Mouse (Mus musculus): ENCODE results near the gene Padi6. TPM values are rescaled to one million over a fixed set of nuclear protein-coding genes. Genes with fewer than 3 reads are reported as not detected.

Padi6 gene
- polyA plus RNA-seq, 1 experiment = not detected

- H3K4me1 ChIP-seq (ENCODE audit: control insufficient read depth) = peaks cover 3% of the 10 kb centered on the region
Observed at GRCm38 (mm10) chr4:140718436-140718835, 24.0 kb downstream of the Padi6 start.

GRCm38 (mm10) chr4:140716994-140717393, 25.4 kb downstream of the Padi6 start:
- TF ChIP-seq TAL1 (IDR thresholded peaks at IDR 0.05; ENCODE audit: low read length) = no peak
- no peak for TF ChIP-seq GATA1 (IDR thresholded peaks at IDR 0.05; ENCODE audit: low read length)
- Histone ChIP-seq H3K4me3 (replicated peaks) (no peak overlapping the region), H3K9me3 (ENCODE audit: control insufficient read depth, low read length) (no peaks in the 10 kb centered on the region), H3K4me1 (ENCODE audit: control insufficient read depth) (peaks cover 5% of the 10 kb centered on the region), H3K36me3 (ENCODE audit: control insufficient read depth) (peaks cover 97% of the 10 kb centered on the region), H3K27me3 (ENCODE audit: control insufficient read depth) (no peaks in the 10 kb centered on the region)

More at GRCm38 (mm10) chr4:140718436-140718835, 24.0 kb downstream of the Padi6 start:
- Histone ChIP-seq H3K9me3 (ENCODE audit: control insufficient read depth, low read length) (no peaks in the 10 kb centered on the region), H3K27me3 (ENCODE audit: control insufficient read depth) (no peaks in the 10 kb centered on the region), H3K36me3 (ENCODE audit: control insufficient read depth) (peaks cover 97% of the 10 kb centered on the region), H3K4me3 (replicated peaks) (no peak overlapping the region)
- no peak for TF ChIP-seq GATA1 (IDR thresholded peaks at IDR 0.05; ENCODE audit: low read length)
- no peak for TF ChIP-seq TAL1 (IDR thresholded peaks at IDR 0.05; ENCODE audit: low read length)

- peaks cover 9% of the 10 kb centered on the region for H3K4me1 ChIP-seq (ENCODE audit: control insufficient read depth)
- H3K9me3 ChIP-seq (ENCODE audit: control insufficient read depth, low read length) = no peaks in the 10 kb centered on the region
- H3K36me3 ChIP-seq (ENCODE audit: control insufficient read depth) = peaks cover 97% of the 10 kb centered on the region
- H3K27me3 ChIP-seq (ENCODE audit: control insufficient read depth) = no peaks in the 10 kb centered on the region
- no peak overlapping the region for H3K4me3 ChIP-seq (replicated peaks)
- TF ChIP-seq GATA1 (IDR thresholded peaks at IDR 0.05; ENCODE audit: low read length) (no peak), TAL1 (IDR thresholded peaks at IDR 0.05; ENCODE audit: low read length) (no peak)
Observed at GRCm38 (mm10) chr4:140714586-140714985, 27.9 kb downstream of the Padi6 start.

GRCm38 (mm10) chr4:140713480-140714365, 28.7 kb downstream of the Padi6 start:
- peaks cover 10% of the 10 kb centered on the region for H3K4me1 ChIP-seq (ENCODE audit: control insufficient read depth)
- H3K4me3 ChIP-seq (replicated peaks) = no peak overlapping the region
- H3K27me3 ChIP-seq (ENCODE audit: control insufficient read depth) = no peaks in the 10 kb centered on the region
- no peaks in the 10 kb centered on the region for H3K9me3 ChIP-seq (ENCODE audit: control insufficient read depth, low read length)
- TF ChIP-seq GATA1 (IDR thresholded peaks at IDR 0.05; ENCODE audit: low read length) (no peak), TAL1 (IDR thresholded peaks at IDR 0.05; ENCODE audit: low read length) (no peak)
- H3K36me3 ChIP-seq (ENCODE audit: control insufficient read depth) = peaks cover 99% of the 10 kb centered on the region

GRCm38 (mm10) chr4:140711360-140711759, 31.1 kb downstream of the Padi6 start:
- H3K36me3 ChIP-seq (ENCODE audit: control insufficient read depth) = peaks cover 98% of the 10 kb centered on the region
- no peak for TF ChIP-seq GATA1 (IDR thresholded peaks at IDR 0.05; ENCODE audit: low read length)
- no peak for TF ChIP-seq TAL1 (IDR thresholded peaks at IDR 0.05; ENCODE audit: low read length)
- H3K27me3 ChIP-seq (ENCODE audit: control insufficient read depth) = no peaks in the 10 kb centered on the region
- H3K4me1 ChIP-seq (ENCODE audit: control insufficient read depth) = peaks cover 25% of the 10 kb centered on the region
- no peak overlapping the region for H3K4me3 ChIP-seq (replicated peaks)
- H3K9me3 ChIP-seq (ENCODE audit: control insufficient read depth, low read length) = no peaks in the 10 kb centered on the region

- peaks cover 98% of the 10 kb centered on the region for H3K36me3 ChIP-seq (ENCODE audit: control insufficient read depth)
Observed at GRCm38 (mm10) chr4:140710781-140711180, 31.7 kb downstream of the Padi6 start.

GRCm38 (mm10) chr4:140709617-140710016, 32.8 kb downstream of the Padi6 start:
- TF ChIP-seq GATA1 (IDR thresholded peaks at IDR 0.05; ENCODE audit: low read length) = no peak
- no peak for TF ChIP-seq TAL1 (IDR thresholded peaks at IDR 0.05; ENCODE audit: low read length)
- peaks cover 42% of the 10 kb centered on the region for H3K4me1 ChIP-seq (ENCODE audit: control insufficient read depth)
- no peaks in the 10 kb centered on the region for H3K27me3 ChIP-seq (ENCODE audit: control insufficient read depth)
- H3K9me3 ChIP-seq (ENCODE audit: control insufficient read depth, low read length) = no peaks in the 10 kb centered on the region
- H3K4me3 ChIP-seq (replicated peaks) = no peak overlapping the region
- H3K36me3 ChIP-seq (ENCODE audit: control insufficient read depth) = peaks cover 99% of the 10 kb centered on the region

More at GRCm38 (mm10) chr4:140710781-140711180, 31.7 kb downstream of the Padi6 start:
- Histone ChIP-seq H3K27me3 (ENCODE audit: control insufficient read depth) (no peaks in the 10 kb centered on the region), H3K4me3 (replicated peaks) (no peak overlapping the region), H3K4me1 (ENCODE audit: control insufficient read depth) (peaks cover 30% of the 10 kb centered on the region), H3K9me3 (ENCODE audit: control insufficient read depth, low read length) (no peaks in the 10 kb centered on the region)
- TF ChIP-seq GATA1 (IDR thresholded peaks at IDR 0.05; ENCODE audit: low read length) = no peak

- Histone ChIP-seq H3K9me3 (ENCODE audit: control insufficient read depth, low read length) (no peaks in the 10 kb centered on the region), H3K36me3 (ENCODE audit: control insufficient read depth) (peaks cover 99% of the 10 kb centered on the region), H3K27me3 (ENCODE audit: control insufficient read depth) (no peaks in the 10 kb centered on the region), H3K4me3 (replicated peaks) (no peak overlapping the region), H3K4me1 (ENCODE audit: control insufficient read depth) (peaks cover 45% of the 10 kb centered on the region)
- TF ChIP-seq GATA1 (IDR thresholded peaks at IDR 0.05; ENCODE audit: low read length) (no peak), TAL1 (IDR thresholded peaks at IDR 0.05; ENCODE audit: low read length) (no peak)
Observed at GRCm38 (mm10) chr4:140709111-140709510, 33.3 kb downstream of the Padi6 start.

- H3K4me1 ChIP-seq (ENCODE audit: control insufficient read depth) = peaks cover 50% of the 10 kb centered on the region
- no peak for TF ChIP-seq TAL1 (IDR thresholded peaks at IDR 0.05; ENCODE audit: low read length)
- TF ChIP-seq GATA1 (IDR thresholded peaks at IDR 0.05; ENCODE audit: low read length) = no peak
- no peaks in the 10 kb centered on the region for H3K9me3 ChIP-seq (ENCODE audit: control insufficient read depth, low read length)
- no peak overlapping the region for H3K4me3 ChIP-seq (replicated peaks)
- H3K36me3 ChIP-seq (ENCODE audit: control insufficient read depth) = peaks cover 99% of the 10 kb centered on the region
- H3K27me3 ChIP-seq (ENCODE audit: control insufficient read depth) = no peaks in the 10 kb centered on the region
Observed at GRCm38 (mm10) chr4:140708297-140708927, 34.0 kb downstream of the Padi6 start.

Measured in erythroblast, embryonic 14.5 days (primary cell).